Mouse (Mus musculus): ENCODE measurements around the gene Abhd15.

Abhd15 gene

DNA sequence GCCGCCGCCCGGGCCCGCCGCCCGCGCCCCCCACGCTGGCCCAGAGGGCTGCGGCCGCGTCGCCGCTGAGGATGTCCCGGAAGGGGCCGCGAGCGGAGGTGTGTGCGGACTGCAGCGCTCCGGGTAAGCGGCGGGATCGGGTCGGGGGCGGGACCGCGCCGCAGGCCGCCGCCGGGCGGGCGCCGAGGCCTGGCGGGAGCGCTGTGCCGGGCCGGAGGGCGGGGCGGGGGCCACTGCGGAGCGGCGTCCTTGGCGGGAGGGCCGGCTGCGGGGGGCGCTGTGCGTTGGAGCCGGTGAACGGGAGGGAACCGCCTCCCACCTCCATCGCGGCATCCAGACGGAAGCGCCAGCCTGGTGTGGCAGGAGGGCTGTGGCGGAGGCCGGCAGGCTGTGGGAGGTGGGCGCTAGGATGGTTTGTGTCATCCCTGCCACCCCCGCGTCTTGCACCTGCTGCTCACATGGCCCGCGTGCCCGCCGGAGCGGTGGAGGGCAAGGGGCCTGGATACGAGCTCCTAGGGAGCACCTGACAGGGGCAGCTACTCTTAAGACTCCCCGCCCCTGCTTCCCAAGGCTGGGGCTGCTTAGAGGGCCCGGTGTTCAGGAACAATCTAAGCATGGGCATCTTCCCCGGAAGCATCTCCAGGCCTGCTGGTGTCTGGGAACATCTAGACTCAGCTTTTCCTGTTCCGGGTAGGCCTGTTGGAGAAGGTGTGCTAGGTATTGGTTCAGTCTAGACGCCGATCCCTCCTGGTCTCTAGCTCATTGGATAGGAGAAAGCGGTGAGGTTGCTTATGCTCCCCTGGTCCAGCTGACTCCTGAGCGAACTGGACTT is 21.2 kb upstream of the Abhd15 start, which contains the start of gene Git1:
Git1 (plus strand) TSS at position 51 of the 832 bp plus-strand sequence.
- DNase-seq (ENCODE audit: low read depth, low spot score), result no peak

DNA sequence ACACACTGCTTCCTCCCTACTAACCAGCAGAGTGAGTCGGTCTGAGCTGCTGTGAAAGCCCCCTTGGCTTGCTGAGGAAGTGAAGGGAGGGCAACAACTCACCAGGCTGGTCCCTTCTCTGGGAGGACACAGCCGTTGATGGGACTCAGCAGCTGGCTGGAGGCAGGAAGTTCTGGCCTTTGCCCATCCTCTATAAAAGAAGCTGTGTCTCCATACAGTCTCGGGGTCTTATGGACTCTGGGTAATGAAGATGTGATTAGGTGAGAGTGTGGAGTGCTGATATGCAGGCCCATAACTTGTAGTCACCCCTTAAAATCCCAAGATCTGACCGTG is 20.6 kb upstream of the Abhd15 start:
- DNase-seq (ENCODE audit: low read depth, low spot score), result no peak

DNA sequence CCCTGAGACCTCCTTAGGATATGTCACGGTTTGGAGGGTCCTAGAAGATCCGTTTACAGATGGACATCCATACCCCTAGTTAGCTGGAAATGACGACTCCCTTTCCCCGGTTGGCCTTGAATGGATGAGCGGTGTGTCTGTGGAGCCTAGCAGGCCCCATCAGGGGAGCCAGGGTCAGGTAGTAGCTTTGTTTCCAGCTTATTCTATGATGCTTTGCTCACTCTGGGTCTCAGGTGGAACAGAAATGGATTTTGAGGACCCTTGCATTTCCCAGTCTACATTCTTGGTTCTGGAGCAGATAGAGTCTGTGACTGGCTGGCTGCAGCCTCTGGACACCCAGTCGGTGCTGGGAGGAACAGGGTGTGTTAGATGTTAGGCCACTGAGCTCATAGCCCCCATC is 20.1 kb upstream of the Abhd15 start:
- no peak for DNase-seq (ENCODE audit: low read depth, low spot score)

DNA sequence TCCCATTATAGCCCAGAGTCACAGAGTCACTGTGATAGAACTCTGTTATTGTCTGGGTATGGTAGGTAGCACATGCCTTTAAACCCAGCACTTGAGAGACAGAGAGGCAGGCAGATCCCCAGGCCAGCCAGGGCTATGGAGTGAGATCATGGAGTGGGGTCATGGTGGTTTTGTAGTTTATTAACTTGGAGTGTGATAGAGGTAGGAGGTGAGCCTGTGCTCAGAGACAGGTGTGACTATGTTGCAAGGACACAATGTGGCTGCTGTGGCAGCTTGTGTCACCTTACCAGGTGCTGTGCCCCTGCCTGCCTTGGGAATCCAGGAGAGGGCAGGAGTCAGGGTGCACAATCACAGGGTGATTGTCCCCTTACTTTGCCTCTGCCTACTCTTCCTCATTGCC is 19.4 kb upstream of the Abhd15 start:
- DNase-seq (ENCODE audit: low read depth, low spot score), result no peak

DNA sequence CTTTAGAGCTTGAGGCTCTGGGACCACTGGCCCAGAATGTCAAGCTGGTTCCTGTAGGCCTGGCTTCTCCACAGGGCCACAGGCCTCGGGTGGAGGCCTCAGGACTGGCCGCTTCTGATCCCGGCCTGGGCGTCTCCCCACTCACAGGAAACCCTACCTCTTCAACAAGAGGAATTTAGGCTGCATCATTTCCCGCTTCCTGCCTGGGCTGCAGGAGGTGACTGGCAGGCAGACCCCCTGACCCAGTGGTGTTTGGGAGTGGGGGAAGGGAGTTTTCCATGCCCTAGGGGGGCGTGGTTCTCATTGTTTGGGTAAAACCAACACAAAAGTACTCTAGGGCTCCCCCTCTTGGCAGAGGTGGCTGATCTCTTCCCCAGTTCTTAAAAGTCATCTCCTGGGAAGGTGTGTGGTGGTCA is 17.6 kb upstream of the Abhd15 start:
- no peak for DNase-seq (ENCODE audit: low read depth, low spot score)

DNA sequence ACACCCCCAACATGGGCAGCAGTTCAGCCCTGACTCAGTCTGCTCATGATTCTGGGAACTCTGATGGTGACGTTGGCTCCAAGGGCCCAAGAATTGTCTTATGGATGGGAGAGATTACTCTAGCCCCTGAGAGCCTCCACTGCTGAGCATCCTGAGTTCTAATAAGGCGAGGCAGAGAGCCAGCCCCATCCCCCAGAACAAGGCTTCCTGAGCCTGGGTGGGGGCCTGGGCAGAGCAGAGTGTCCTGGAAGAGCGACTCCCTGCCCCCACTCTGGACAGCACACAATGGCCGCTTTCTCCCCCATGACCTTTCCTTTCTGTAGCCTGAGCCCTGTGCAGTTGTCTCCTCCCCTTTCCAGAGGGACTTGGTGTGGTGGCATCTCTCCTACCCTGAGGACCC is 17.1 kb upstream of the Abhd15 start:
- no peak for DNase-seq (ENCODE audit: low read depth, low spot score)

DNA sequence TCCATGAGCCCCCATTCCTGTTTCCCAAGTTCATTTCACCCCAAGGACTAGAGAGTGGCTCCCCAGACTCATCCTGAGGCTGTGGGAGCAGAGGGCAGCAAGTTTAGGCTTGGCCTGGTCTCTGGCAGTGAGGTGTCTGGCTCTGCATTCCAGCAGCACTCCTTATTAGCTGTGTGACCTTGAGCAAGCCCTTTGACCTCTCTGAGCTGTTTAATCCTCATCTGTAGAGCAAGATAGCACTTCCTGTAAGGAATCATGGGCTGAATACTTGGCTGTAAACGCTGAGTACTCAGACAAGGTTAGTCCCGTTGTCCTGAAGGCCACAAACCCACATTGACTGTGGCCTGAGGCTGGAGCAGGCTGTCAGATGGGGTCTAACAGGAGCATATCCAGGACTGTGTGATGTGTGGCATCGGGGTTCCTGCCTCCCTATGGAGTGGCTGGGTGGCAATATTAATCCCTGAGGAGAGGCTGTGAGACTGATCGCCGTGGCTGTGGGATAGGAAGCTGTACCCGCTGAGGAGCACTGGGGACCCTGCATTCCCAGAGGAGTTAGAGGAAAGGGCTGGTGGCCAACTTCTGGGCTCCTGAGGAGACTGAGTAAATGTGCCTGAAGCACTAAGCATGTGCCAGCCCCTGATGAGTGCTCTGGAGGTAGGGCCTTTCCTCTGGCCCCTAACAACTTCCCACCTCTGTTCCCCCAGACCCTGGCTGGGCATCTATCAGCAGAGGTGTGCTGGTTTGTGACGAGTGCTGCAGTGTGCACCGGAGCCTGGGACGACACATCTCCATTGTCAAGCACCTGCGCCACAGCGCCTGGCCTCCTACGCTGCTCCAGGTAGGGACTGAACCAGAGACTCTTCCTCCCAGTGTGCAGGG is 16.4 kb upstream of the Abhd15 start:
- DNase-seq (ENCODE audit: low read depth, low spot score), result no peak

DNA sequence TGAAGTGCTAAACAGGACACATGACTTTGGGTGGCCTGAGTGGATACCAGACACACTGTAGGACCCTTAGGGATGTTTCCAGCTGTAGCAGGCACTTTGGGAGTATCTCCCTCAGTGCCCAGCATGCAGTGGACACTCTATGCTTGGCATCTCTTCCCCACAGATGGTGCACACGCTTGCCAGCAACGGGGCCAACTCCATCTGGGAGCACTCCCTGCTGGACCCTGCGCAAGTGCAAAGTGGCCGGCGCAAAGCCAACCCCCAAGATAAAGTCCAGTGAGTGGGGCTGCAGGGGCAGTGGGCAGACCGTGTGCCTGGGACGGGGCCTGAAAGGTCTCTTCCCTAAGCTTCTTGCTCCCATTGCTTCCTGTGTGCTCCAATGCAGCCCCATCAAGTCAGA is 15.6 kb upstream of the Abhd15 start:
- no peak for DNase-seq (ENCODE audit: low read depth, low spot score)

DNA sequence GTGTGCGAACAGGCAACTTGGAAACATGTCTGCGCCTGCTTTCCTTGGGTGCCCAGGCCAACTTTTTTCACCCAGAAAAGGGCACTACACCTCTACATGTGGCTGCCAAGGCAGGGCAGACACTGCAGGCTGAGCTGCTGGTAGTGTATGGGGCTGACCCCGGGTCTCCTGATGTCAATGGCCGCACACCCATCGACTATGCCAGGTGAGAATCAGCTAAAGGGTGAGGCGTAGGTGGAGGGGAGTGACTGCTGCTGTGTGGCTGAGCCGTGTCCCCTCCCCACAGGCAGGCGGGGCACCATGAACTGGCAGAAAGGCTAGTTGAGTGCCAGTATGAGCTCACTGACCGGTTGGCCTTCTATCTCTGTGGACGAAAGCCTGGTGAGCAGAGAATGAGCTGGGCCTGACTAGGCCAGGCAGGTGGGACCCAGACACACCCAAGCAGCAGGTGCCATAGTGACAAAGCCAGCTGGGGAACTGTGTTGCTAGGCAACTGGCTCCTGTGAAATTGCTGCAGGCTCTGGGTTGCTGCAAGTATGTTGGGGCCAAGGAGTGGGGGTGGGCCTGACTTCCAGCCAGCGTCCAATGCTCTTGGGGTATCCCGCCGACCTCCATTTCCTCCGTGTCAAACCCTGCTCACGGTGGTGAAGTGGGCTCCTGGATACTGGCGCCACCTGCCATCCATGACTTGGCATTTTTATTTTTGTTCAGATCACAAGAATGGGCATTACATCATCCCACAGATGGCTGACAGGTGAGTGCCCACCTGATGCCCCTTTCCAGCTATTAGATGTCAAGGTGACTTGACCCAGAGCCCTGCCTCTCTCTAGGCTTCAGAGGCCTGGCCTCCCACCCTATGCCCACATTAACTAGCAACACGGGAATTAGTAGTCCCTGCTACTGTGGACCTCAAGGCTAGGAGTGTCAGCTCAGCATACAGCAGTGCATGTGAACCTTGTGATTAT is 14.3 kb upstream of the Abhd15 start:
- DNase-seq (ENCODE audit: low read depth, low spot score), result no peak

DNA sequence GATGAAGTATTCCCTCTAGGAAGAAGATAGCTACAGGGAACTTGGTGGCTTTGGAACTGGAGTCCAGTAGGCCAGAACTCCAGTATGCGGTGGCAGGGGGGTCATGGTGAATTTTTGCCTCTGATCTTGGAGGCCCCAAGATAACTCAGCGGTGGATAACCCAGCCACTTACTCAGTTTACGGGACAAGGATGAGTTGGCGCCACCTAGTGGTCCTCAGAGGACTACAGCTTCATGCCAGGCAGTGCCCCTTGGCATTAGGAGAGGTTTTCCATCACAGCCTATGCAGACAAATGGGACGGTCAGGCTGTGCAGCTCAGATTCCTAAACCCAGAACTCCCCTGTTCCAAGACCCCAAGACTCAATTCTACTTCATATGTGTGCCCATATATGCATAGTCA is 13.5 kb upstream of the Abhd15 start:
- DNase-seq (ENCODE audit: low read depth, low spot score), result peak; percentile 61

DNA sequence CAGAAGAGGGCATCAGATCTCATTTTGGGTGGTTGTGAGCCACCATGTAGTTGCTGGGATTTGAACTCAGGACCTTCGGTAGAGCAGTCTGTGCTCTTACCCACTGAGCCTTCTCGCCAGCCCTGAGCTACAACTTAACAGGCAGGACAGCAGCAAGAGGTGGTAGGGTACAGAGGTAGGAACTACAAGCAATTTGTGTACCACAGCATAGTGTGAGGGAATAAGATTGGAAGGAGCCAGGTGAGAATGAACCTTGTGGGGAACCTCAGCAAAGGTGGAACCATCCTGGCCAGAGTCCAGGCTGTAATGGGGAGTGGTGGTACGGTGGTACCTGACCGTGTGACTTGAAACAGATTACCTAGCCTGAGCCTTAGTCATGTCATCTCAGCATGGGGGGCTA is 12.9 kb upstream of the Abhd15 start:
- DNase-seq (ENCODE audit: low read depth, low spot score), result no peak

DNA sequence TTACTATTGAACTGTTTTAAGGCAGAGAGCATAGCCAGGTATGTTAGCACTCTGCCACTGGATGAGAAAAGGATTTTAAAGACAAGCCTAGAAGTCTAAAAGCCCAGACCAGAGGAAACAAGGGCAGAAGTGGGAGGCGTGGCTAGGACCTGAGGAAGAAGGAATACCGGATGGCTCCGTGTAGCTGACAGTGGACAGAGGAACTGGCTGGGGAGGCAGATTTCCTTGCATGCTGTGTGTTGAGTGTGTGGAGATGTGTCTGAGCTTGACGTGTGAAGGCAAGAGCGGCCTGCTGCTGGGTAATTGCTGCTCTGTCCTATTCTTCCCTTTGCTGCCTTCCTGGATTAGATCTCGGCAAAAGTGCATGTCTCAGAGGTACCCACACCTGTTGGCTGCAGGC is 12.4 kb upstream of the Abhd15 start:
- DNase-seq (ENCODE audit: low read depth, low spot score), result no peak

DNA sequence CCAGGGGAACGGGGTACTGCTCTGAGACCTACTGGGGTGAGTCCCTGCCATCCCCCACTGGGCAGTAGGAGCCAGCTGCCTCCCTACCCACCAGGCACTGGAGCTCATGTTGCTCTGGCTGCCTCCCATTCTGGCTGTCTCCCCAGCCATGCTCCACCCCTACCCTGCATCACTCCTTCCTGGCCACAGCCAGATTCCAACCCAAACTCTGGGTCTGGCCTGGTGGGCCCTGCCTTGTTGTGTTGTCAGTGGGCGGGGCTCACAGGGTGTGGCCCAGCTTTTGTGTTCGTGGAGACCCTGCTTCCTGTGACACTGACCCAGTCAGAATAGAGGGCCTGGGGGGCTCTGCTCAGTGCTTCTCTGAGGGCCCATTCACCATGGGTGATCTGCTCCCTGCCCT is 11.4 kb upstream of the Abhd15 start:
- no peak for DNase-seq (ENCODE audit: low read depth, low spot score)

DNA sequence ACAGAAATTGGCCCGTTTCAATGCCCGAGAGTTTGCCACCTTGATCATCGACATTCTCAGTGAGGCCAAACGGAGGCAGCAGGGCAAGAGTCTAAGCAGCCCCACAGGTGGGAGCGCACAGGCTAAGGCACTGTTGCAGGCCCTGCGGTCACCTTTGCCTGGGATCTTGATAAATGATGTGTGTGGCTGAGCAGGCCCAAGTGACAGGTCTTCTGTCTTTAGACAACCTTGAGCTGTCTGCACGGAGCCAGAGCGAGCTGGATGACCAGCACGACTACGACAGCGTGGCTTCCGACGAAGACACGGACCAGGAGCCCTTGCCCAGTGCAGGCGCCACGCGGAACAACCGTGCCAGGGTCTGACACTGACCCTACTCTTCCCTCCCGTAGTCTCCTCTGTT is 10.5 kb upstream of the Abhd15 start:
- DNase-seq (ENCODE audit: low read depth, low spot score), result no peak

DNA sequence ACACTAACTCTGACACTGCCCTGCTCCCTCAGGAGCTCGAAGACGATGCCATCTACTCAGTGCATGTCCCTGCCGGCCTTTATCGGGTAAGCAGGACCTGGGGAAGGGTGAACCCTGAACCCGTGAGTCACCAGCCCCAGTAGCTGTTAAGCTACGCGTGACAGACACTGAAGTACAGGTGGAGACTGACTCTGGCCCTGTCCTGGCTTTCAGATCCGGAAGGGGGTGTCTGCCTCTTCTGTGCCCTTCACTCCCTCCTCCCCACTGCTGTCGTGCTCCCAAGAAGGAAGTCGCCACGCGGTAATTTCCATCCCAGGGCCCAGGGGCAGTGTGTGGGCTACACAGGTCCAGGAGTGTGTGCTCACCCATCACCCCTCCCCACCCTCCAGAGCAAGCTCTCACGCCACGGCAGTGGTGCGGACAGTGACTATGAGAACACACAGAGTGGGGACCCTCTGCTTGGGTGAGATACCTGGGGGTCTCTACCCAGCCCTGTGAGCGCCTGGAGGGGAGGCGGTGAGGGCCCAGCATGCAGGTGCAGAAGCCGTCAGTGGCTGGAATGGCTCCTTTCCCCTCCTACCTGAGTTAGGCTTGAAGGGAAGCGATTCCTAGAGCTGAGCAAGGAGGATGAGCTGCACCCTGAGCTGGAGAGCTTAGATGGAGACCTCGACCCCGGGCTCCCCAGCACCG is 9.5 kb upstream of the Abhd15 start:
- no peak for DNase-seq (ENCODE audit: low read depth, low spot score)

DNA sequence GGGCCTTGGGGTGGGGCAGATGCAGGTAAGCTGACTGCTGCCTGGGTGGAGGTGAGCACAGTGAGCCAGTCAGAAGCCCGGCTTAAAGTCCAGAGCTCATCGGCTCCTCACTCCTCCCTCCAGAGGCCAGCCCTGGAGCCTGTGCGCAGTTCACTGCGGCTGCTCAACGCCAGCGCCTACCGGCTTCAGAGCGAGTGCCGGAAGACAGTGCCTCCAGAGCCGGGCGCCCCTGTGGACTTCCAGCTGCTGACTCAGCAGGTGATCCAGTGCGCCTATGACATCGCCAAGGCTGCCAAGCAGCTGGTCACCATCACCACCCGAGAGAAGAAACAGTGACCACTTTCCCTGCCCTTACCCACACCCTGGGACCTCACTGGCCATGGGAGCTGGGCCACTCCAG is 8.6 kb upstream of the Abhd15 start:
- DNase-seq (ENCODE audit: low read depth, low spot score), result no peak

DNA sequence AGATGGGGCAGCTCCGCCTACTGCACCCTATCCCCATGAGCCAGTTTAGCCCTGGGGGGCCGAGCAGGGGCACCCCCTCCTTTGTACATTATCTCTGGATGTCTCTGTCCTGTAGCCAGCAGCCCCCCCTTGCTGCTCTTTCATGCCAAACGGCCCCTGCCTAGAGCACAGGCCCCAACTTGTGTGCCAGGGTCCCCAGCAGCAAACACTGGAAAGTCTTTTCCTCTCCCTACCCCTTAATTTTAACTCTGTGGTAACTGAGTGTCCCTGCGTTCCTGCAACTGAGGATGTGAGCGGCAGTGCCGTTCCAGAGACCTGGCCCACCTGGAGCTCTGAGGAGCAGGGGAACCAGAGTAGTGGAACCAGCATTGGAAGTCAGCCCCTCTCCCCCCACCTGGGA is 8.0 kb upstream of the Abhd15 start:
- no peak for DNase-seq (ENCODE audit: low read depth, low spot score)

DNA sequence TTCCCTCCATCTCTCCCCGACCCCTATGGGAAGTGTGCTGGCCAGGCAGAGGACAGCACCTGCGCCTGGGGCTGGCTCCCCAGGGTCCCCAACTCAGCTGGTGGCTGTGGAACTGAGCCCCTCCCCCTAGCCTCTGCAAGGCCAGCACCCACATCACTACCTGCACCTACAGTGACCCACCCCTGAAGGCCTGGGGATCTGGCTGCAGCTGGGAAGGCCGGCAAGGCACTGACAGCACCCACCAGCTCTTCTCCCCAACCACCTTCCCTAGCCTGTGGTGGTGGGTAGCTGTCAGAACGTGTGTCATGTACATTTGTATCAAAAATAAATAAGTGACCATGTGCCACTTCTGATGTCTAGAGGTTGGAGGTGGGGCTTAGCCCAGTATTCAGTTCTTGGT is 7.5 kb upstream of the Abhd15 start:
- no peak for DNase-seq (ENCODE audit: low read depth, low spot score)

DNA sequence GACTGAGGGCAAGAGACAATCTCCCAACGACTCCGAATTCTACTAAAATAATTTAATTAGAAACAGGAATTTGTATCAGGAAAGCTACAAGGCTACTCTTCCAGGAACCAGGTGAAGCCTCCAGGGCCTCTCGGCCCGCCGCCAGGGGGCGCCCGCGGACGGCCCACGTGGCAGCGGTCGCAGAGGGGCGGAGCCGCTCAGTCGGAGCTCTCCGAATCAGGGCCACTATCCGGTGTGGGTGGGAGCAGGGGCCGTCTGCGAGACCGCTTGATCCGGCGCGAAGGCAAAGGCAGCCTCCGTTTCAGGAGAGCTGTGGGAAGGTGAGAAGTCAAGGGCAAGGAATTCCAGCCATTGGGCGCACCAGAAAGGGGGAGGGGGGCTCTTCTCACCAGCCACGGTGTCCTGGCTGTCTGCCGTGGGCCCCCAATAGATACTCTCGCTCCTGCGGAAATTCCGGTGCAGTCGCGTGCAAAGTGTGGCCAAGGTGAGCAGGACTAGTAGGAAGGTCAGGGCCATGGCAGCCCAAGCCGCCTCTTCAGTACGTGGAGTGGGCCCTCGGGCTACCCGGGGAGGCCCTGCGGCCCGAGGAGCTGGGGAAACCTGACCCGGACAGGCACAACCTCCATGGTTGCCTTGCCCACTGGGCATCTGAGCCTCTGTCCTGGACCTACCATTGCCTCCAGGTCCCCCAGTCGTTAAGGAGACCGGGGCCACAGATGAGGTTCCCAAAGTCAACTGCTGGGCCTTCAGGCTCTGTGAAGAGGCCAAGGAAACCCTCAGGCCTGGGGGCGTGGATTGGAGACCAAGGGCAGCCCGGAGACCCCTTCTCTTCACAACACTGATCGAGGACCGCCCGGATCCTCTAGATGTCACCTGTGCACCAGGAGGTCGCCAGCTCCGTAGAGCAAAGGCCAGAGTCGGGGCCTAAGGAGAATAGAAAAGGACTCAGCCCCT is 6.6 kb upstream of the Abhd15 start:
- peak; percentile 57 for DNase-seq (ENCODE audit: low read depth, low spot score)

DNA sequence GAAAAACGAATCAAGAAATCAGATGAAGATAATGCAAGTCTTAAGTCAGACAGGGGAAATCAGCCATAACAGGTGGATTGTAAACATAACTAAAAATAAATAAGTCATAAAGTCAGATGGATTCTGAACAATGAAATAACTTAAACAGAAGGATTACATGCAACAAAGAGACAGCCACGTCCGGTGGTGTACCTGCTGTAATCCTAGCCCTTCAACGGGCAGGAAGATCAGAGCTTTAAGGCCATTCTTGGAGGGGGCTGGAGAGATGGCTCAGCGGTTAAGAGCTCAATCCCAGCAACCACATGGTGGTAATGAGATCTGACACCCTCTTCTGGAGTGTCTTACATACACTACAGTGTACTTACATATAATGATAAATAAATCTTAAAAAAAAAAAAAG is 3.6 kb upstream of the Abhd15 start:
- DNase-seq (ENCODE audit: low read depth, low spot score), result no peak
